Mouse (Mus musculus) embryonic facial prominence, embryonic 10.5 days (tissue): ENCODE data around the gene Ltbp2. TPM values are rescaled to one million over a fixed set of nuclear protein-coding genes. Genes with fewer than 3 reads are reported as not detected.

Source experiments
- DNase-seq: peaks from one replicate; pipeline ENCODE4 v3.0.0-alpha.2; 2017; ENCODE audit warnings: low spot score
- H3K27ac ChIP-seq: fragments of 300-500 bp; sonication (generic); replicated peaks from 2 replicates; pipeline ENCODE4 v1.5.1; 2016; ENCODE audit warnings: mild to moderate bottlenecking
- H3K27me3 ChIP-seq: fragments of 300-500 bp; sonication (generic); replicated peaks from 2 replicates; pipeline ENCODE4 v1.6.1; 2016; ENCODE audit warnings: low read depth, mild to moderate bottlenecking; ENCODE audit not compliant: poor library complexity, severe bottlenecking
- H3K36me3 ChIP-seq: fragments of 300-500 bp; sonication (generic); replicated peaks from 2 replicates; pipeline ENCODE4 v1.6.1; 2016; ENCODE audit warnings: mild to moderate bottlenecking, moderate library complexity
- H3K4me1 ChIP-seq: fragments of 300-500 bp; sonication (generic); 2 replicates; pipeline ENCODE4 v1.6.1; 2016
- H3K4me3 ChIP-seq: fragments of 300-500 bp; sonication (generic); 2 replicates; pipeline ENCODE4 v1.5.1; 2016; ENCODE audit warnings: mild to moderate bottlenecking, moderate library complexity
- H3K9me3 ChIP-seq: fragments of 300-500 bp; sonication (generic); 2 replicates; pipeline ENCODE4 v1.6.1; 2016; ENCODE audit warnings: mild to moderate bottlenecking
- WGBS: fragments of 180-500 bp; shearing (Covaris S2); methylation state at CpG from one replicate; pipeline ENCODE4 v1.1.7; 2016; 5-methylcytosine and 5-hydroxymethylcytosine counted together
- polyA plus RNA-seq: library from polyadenylated mRNA; unstranded; fragments of >200 nt; fragmentation: Nextera tagmentation; extraction: Ambion mirVana; gene quantifications from 2 replicates; pipeline ENCODE4 v1.2.1, GENCODE M21; 2016

Gene Ltbp2
- polyA plus RNA-seq, 1 experiment from 2014 or later = 0.12 TPM

GRCm38 (mm10) chr12:84762532-84762931, 113.8 kb downstream of the Ltbp2 start:
- Histone ChIP-seq H3K4me3 (no peak overlapping the region), H3K4me1 (peaks cover 4% of the 10 kb centered on the region), H3K9me3 (no peaks in the 10 kb centered on the region), H3K27ac (no peak overlapping the region), H3K36me3 (peaks cover 93% of the 10 kb centered on the region), H3K27me3 (no peaks in the 10 kb centered on the region)
- DNase-seq = no peak
- WGBS = 90% methylated on average over 5 of the region's 5 CpGs

- WGBS = 87% methylated on average over 2 of the region's 2 CpGs
- no peak overlapping the region for H3K4me3 ChIP-seq
- DNase-seq = no peak
- H3K27me3 ChIP-seq = no peaks in the 10 kb centered on the region
- no peak overlapping the region for H3K27ac ChIP-seq
- H3K4me1 ChIP-seq = peaks cover 4% of the 10 kb centered on the region; the same call in 1 of the 2 replicates
- H3K9me3 ChIP-seq = no peaks in the 10 kb centered on the region
- H3K36me3 ChIP-seq = peaks cover 96% of the 10 kb centered on the region
Observed at GRCm38 (mm10) chr12:84759063-84759462, 117.3 kb downstream of the Ltbp2 start.

- H3K4me1 ChIP-seq = peaks cover 17% of the 10 kb centered on the region
- 92% methylated on average over 10 of the region's 10 CpGs for WGBS
- no peak overlapping the region for H3K4me3 ChIP-seq
- DNase-seq = no peak
- no peak overlapping the region for H3K27ac ChIP-seq
- peaks cover 71% of the 10 kb centered on the region for H3K36me3 ChIP-seq
- H3K9me3 ChIP-seq = no peaks in the 10 kb centered on the region
- no peaks in the 10 kb centered on the region for H3K27me3 ChIP-seq
Observed at GRCm38 (mm10) chr12:84756016-84756415, 120.3 kb downstream of the Ltbp2 start.

GRCm38 (mm10) chr12:84755008-84755695, 121.2 kb downstream of the Ltbp2 start:
- DNase-seq = peak; percentile 80
- no peak overlapping the region for H3K4me3 ChIP-seq
- H3K36me3 ChIP-seq = peaks cover 63% of the 10 kb centered on the region
- H3K27me3 ChIP-seq = no peaks in the 10 kb centered on the region
- no peak overlapping the region for H3K27ac ChIP-seq
- WGBS = 59% methylated on average over 16 of the region's 16 CpGs
- H3K4me1 ChIP-seq = peaks cover 17% of the 10 kb centered on the region
- H3K9me3 ChIP-seq = no peaks in the 10 kb centered on the region

GRCm38 (mm10) chr12:84752131-84752977, 124.0 kb downstream of the Ltbp2 start:
- Histone ChIP-seq H3K9me3 (no peaks in the 10 kb centered on the region), H3K27me3 (no peaks in the 10 kb centered on the region), H3K36me3 (peaks cover 35% of the 10 kb centered on the region), H3K4me3 (no peak overlapping the region), H3K4me1 (peaks cover 17% of the 10 kb centered on the region), H3K27ac (peak overlapping the region; percentile 48; the same call in 1 of the 2 replicates)
- 52% methylated on average over 14 of the region's 14 CpGs for WGBS
- DNase-seq = no peak

GRCm38 (mm10) chr12:84750661-84751060, 125.7 kb downstream of the Ltbp2 start:
- Histone ChIP-seq H3K27me3 (0 out of 2 replicates have a peak, but pooled peaks cover 2% of the 10 kb centered on the region), H3K27ac (no peak overlapping the region), H3K4me1 (peaks cover 17% of the 10 kb centered on the region), H3K9me3 (no peaks in the 10 kb centered on the region), H3K36me3 (peaks cover 18% of the 10 kb centered on the region), H3K4me3 (no peak overlapping the region)
- WGBS = 85% methylated on average over 14 of the region's 14 CpGs
- DNase-seq = no peak

GRCm38 (mm10) chr12:84748134-84748533, 128.2 kb downstream of the Ltbp2 start:
- 0 out of 2 replicates have a peak, but pooled peaks cover 5% of the 10 kb centered on the region for H3K27me3 ChIP-seq
- WGBS = 82% methylated on average over 3 of the region's 3 CpGs
- no peak overlapping the region for H3K4me3 ChIP-seq
- no peaks in the 10 kb centered on the region for H3K36me3 ChIP-seq
- H3K4me1 ChIP-seq = peaks cover 10% of the 10 kb centered on the region
- H3K27ac ChIP-seq = no peak overlapping the region
- DNase-seq = no peak
- no peaks in the 10 kb centered on the region for H3K9me3 ChIP-seq

GRCm38 (mm10) chr12:84745700-84746099, 130.6 kb downstream of the Ltbp2 start:
- 55% methylated on average over 4 of the region's 4 CpGs for WGBS
- Histone ChIP-seq H3K27me3 (0 out of 2 replicates have a peak, but pooled peaks cover 5% of the 10 kb centered on the region), H3K36me3 (no peaks in the 10 kb centered on the region), H3K4me1 (no peaks in the 10 kb centered on the region), H3K4me3 (no peak overlapping the region), H3K9me3 (no peaks in the 10 kb centered on the region), H3K27ac (no peak overlapping the region)
- DNase-seq = no peak

GRCm38 (mm10) chr12:84743496-84743895, 132.8 kb downstream of the Ltbp2 start:
- H3K4me3 ChIP-seq = no peak overlapping the region
- no peak for DNase-seq
- no peaks in the 10 kb centered on the region for H3K4me1 ChIP-seq
- WGBS = 90% methylated on average over 10 of the region's 10 CpGs
- no peak overlapping the region for H3K27ac ChIP-seq
- no peaks in the 10 kb centered on the region for H3K36me3 ChIP-seq
- H3K27me3 ChIP-seq = 0 out of 2 replicates have a peak, but pooled peaks cover 5% of the 10 kb centered on the region
- no peaks in the 10 kb centered on the region for H3K9me3 ChIP-seq

GRCm38 (mm10) chr12:84733366-84733765, 143.0 kb downstream of the Ltbp2 start:
- H3K4me1 ChIP-seq = peaks cover 7% of the 10 kb centered on the region; the same call in 1 of the 2 replicates
- DNase-seq = no peak
- H3K36me3 ChIP-seq = no peaks in the 10 kb centered on the region
- H3K9me3 ChIP-seq = no peaks in the 10 kb centered on the region
- no peak overlapping the region for H3K27ac ChIP-seq
- no peaks in the 10 kb centered on the region for H3K27me3 ChIP-seq
- no peak overlapping the region for H3K4me3 ChIP-seq
- WGBS = 75% methylated on average over 13 of the region's 13 CpGs
